Mouse (Mus musculus): Measurements from ENCODE around the gene Acot11. TPM values are rescaled to one million over a fixed set of nuclear protein-coding genes. Genes with fewer than 3 reads are reported as not detected.
"Not testable (repeated sequence)": the region's sequence is repeated elsewhere in the genome, so short reads cannot be mapped to it uniquely, and the experiment has no call there.

The Acot11 gene
- polyA plus RNA-seq, 1 experiment from 2014 or later: 1.3 TPM

- H3K4me1 ChIP-seq (replicated peaks): peaks cover 23% of the 10 kb centered on the region
- H3K9me3 ChIP-seq: no peaks in the 10 kb centered on the region
- no peaks in the 10 kb centered on the region for H3K27me3 ChIP-seq
- H3K4me3 ChIP-seq: no peak overlapping the region
- ATAC-seq (ENCODE audit: low FRiP score): no peak
- H3K4me2 ChIP-seq: no peak overlapping the region
- WGBS: 94% methylated on average over 6 of the region's 6 CpGs
- no peak overlapping the region for H3K27ac ChIP-seq
- no peak overlapping the region for H3K9ac ChIP-seq
- H3K36me3 ChIP-seq: no peaks in the 10 kb centered on the region
Measured at GRCm38 (mm10) chr4:106751726-106752125, 53.1 kb downstream of the Acot11 start.

- peak overlapping the region; percentile 41 for H3K4me2 ChIP-seq
- peak overlapping the region; percentile 9 for H3K27ac ChIP-seq
- peak overlapping the region; percentile 4; the same call in 1 of the 2 replicates for H3K9ac ChIP-seq
- H3K4me1 ChIP-seq (replicated peaks): peaks cover 26% of the 10 kb centered on the region
- ATAC-seq (ENCODE audit: low FRiP score): peak; percentile 84
- no peaks in the 10 kb centered on the region for H3K27me3 ChIP-seq
- H3K9me3 ChIP-seq: no peaks in the 10 kb centered on the region
- peak overlapping the region; percentile 25 for H3K4me3 ChIP-seq
- WGBS: 3% methylated on average over 7 of the region's 7 CpGs
- no peaks in the 10 kb centered on the region for H3K36me3 ChIP-seq
Measured at GRCm38 (mm10) chr4:106749699-106750098, 55.1 kb downstream of the Acot11 start.

GRCm38 (mm10) chr4:106747001-106747580, 57.7 kb downstream of the Acot11 start:
- no peak for ATAC-seq (ENCODE audit: low FRiP score)
- 75% methylated on average over 1 of the region's 1 CpGs for WGBS

GRCm38 (mm10) chr4:106745862-106746261, 58.9 kb downstream of the Acot11 start:
- Histone ChIP-seq H3K4me1 (replicated peaks) (peaks cover 26% of the 10 kb centered on the region), H3K4me2 (no peak overlapping the region), H3K9ac (no peak overlapping the region), H3K27ac (no peak overlapping the region), H3K4me3 (no peak overlapping the region), H3K27me3 (no peaks in the 10 kb centered on the region), H3K36me3 (no peaks in the 10 kb centered on the region), H3K9me3 (no peaks in the 10 kb centered on the region)
- ATAC-seq (ENCODE audit: low FRiP score): no peak
- 82% methylated on average over 7 of the region's 7 CpGs for WGBS

More at GRCm38 (mm10) chr4:106747001-106747580, 57.7 kb downstream of the Acot11 start:
- Histone ChIP-seq H3K9me3 (no peaks in the 10 kb centered on the region), H3K27ac (no peak overlapping the region), H3K4me2 (no peak overlapping the region), H3K4me3 (no peak overlapping the region), H3K27me3 (no peaks in the 10 kb centered on the region), H3K9ac (no peak overlapping the region), H3K36me3 (no peaks in the 10 kb centered on the region), H3K4me1 (replicated peaks) (peaks cover 26% of the 10 kb centered on the region)

- WGBS: 58% methylated on average over 3 of the region's 3 CpGs
- ATAC-seq (ENCODE audit: low FRiP score): no peak
- no peak overlapping the region for H3K4me3 ChIP-seq
Measured at GRCm38 (mm10) chr4:106737904-106738303, 66.9 kb downstream of the Acot11 start.

GRCm38 (mm10) chr4:106736884-106737283, 67.9 kb downstream of the Acot11 start:
- not testable (repeated sequence) for H3K9ac ChIP-seq; H3K27ac ChIP-seq; ATAC-seq (ENCODE audit: low FRiP score); H3K27me3 ChIP-seq; H3K36me3 ChIP-seq; H3K9me3 ChIP-seq; H3K4me2 ChIP-seq; H3K4me3 ChIP-seq; H3K4me1 ChIP-seq (replicated peaks)
- 80% methylated on average over 1 of the region's 1 CpGs for WGBS

More at GRCm38 (mm10) chr4:106737904-106738303, 66.9 kb downstream of the Acot11 start:
- no peak overlapping the region for H3K4me2 ChIP-seq
- no peak overlapping the region for H3K27ac ChIP-seq
- no peaks in the 10 kb centered on the region for H3K36me3 ChIP-seq
- H3K27me3 ChIP-seq: no peaks in the 10 kb centered on the region
- no peak overlapping the region for H3K9ac ChIP-seq
- H3K4me1 ChIP-seq (replicated peaks): no peaks in the 10 kb centered on the region
- no peaks in the 10 kb centered on the region for H3K9me3 ChIP-seq

GRCm38 (mm10) chr4:106733636-106734035, 71.2 kb downstream of the Acot11 start, which contains the start of gene Fam151a:
Gene Fam151a, plus strand, starts transcription at chr4:106733889.
- Histone ChIP-seq H3K4me1 (replicated peaks) (no peaks in the 10 kb centered on the region), H3K9ac (no peak within 1 kb of the TSS), H3K9me3 (no peaks in the 10 kb centered on the region), H3K27ac (no peak within 1 kb of the TSS), H3K4me3 (no peak within 1 kb of the TSS), H3K36me3 (no peaks in the 10 kb centered on the region), H3K4me2 (no peak within 1 kb of the TSS), H3K27me3 (no peaks in the 10 kb centered on the region)
- ATAC-seq (ENCODE audit: low FRiP score): no peak
- 70% methylated on average over 4 of the region's 4 CpGs for WGBS

- ATAC-seq (ENCODE audit: low FRiP score): no peak
- H3K4me3 ChIP-seq: no peak within 1 kb of the TSS
- no peaks in the 10 kb centered on the region for H3K27me3 ChIP-seq
- 85% methylated on average over 7 of the region's 7 CpGs for WGBS
- no peaks in the 10 kb centered on the region for H3K4me1 ChIP-seq (replicated peaks)
- H3K9ac ChIP-seq: no peak within 1 kb of the TSS
- H3K36me3 ChIP-seq: no peaks in the 10 kb centered on the region
- H3K9me3 ChIP-seq: no peaks in the 10 kb centered on the region
- no peak within 1 kb of the TSS for H3K4me2 ChIP-seq
- no peak within 1 kb of the TSS for H3K27ac ChIP-seq
Measured at GRCm38 (mm10) chr4:106730814-106731213, 74.0 kb downstream of the Acot11 start, which contains the start of gene Mroh7. Gene Mroh7, minus strand, starts transcription at chr4:106730925.

- Histone ChIP-seq H3K4me1 (replicated peaks) (no peaks in the 10 kb centered on the region), H3K4me3 (no peak overlapping the region), H3K9ac (no peak overlapping the region), H3K36me3 (no peaks in the 10 kb centered on the region), H3K27ac (no peak overlapping the region), H3K9me3 (no peaks in the 10 kb centered on the region), H3K4me2 (no peak overlapping the region), H3K27me3 (no peaks in the 10 kb centered on the region)
- no peak for ATAC-seq (ENCODE audit: low FRiP score)
- WGBS: 93% methylated on average over 4 of the region's 4 CpGs
Measured at GRCm38 (mm10) chr4:106720631-106721030, 84.2 kb downstream of the Acot11 start.

GRCm38 (mm10) chr4:106713622-106714021, 91.2 kb downstream of the Acot11 start:
- no peaks in the 10 kb centered on the region for H3K36me3 ChIP-seq
- no peak for ATAC-seq (ENCODE audit: low FRiP score)
- H3K9ac ChIP-seq: no peak overlapping the region
- no peak overlapping the region for H3K4me3 ChIP-seq
- H3K27ac ChIP-seq: no peak overlapping the region
- no peak overlapping the region for H3K4me2 ChIP-seq
- no peaks in the 10 kb centered on the region for H3K9me3 ChIP-seq
- peaks cover 11% of the 10 kb centered on the region; the same call in 1 of the 2 replicates for H3K27me3 ChIP-seq
- 93% methylated on average over 6 of the region's 6 CpGs for WGBS
- H3K4me1 ChIP-seq (replicated peaks): 0 out of 2 replicates have a peak, but pooled peaks cover 7% of the 10 kb centered on the region

- Histone ChIP-seq H3K4me3 (no peak overlapping the region), H3K27ac (no peak overlapping the region), H3K4me2 (no peak overlapping the region), H3K9ac (no peak overlapping the region), H3K36me3 (no peaks in the 10 kb centered on the region), H3K27me3 (peaks cover 11% of the 10 kb centered on the region; the same call in 1 of the 2 replicates), H3K4me1 (replicated peaks) (peaks cover 20% of the 10 kb centered on the region), H3K9me3 (no peaks in the 10 kb centered on the region)
- 0 out of 2 replicates have a peak, but pooled peaks have one; percentile 36 for ATAC-seq (ENCODE audit: low FRiP score)
- WGBS: 0% methylated on average over 8 of the region's 8 CpGs
Measured at GRCm38 (mm10) chr4:106708408-106708807, 96.4 kb downstream of the Acot11 start.

GRCm38 (mm10) chr4:106707957-106708356, 96.8 kb downstream of the Acot11 start:
- Histone ChIP-seq H3K4me1 (replicated peaks) (peaks cover 20% of the 10 kb centered on the region), H3K4me3 (no peak overlapping the region), H3K36me3 (no peaks in the 10 kb centered on the region), H3K9ac (no peak overlapping the region), H3K4me2 (no peak overlapping the region), H3K27me3 (peaks cover 11% of the 10 kb centered on the region; the same call in 1 of the 2 replicates), H3K9me3 (no peaks in the 10 kb centered on the region), H3K27ac (no peak overlapping the region)
- WGBS: 30% methylated on average over 5 of the region's 5 CpGs
- peak; percentile 21; the same call in 1 of the 2 replicates for ATAC-seq (ENCODE audit: low FRiP score)

GRCm38 (mm10) chr4:106705096-106705665, 99.6 kb downstream of the Acot11 start:
- Histone ChIP-seq H3K9ac (peak overlapping the region; percentile 51), H3K27ac (peak overlapping the region; percentile 76), H3K9me3 (no peaks in the 10 kb centered on the region), H3K27me3 (peaks cover 6% of the 10 kb centered on the region), H3K4me2 (no peak overlapping the region), H3K4me1 (replicated peaks) (peaks cover 32% of the 10 kb centered on the region), H3K36me3 (no peaks in the 10 kb centered on the region), H3K4me3 (no peak overlapping the region)
- 32% methylated on average over 8 of the region's 8 CpGs for WGBS
- no peak for ATAC-seq (ENCODE audit: low FRiP score)

Measured in hindbrain, embryonic 13.5 days (tissue).